Mouse (Mus musculus): Measurements from ENCODE around the gene Tmem178b. TPM values are rescaled to one million over a fixed set of nuclear protein-coding genes. Genes with fewer than 3 reads are reported as not detected.

Tmem178b gene
- polyA plus RNA-seq, 1 experiment = 0.37 TPM

- no peak for TF ChIP-seq POLR2A (IDR thresholded peaks at IDR 0.05; ENCODE audit: borderline replicate concordance, extremely low read depth, low read depth, low read length)
- TF ChIP-seq CTCF (IDR thresholded peaks at IDR 0.05; ENCODE audit: insufficient read depth, low read length) = no peak
- 53% methylated on average over 2 of the region's 2 CpGs for WGBS
- H3K4me1 ChIP-seq (ENCODE audit: control insufficient read depth, insufficient read depth, low read length) = no peaks in the 10 kb centered on the region
- H3K4me3 ChIP-seq (replicated peaks; ENCODE audit: extremely low read depth, low read depth, low read length) = no peak overlapping the region
- no peak for DNase-seq
These were observed 367.6 kb downstream of the Tmem178b start for GRCm38 (mm10) chr6:40240671-40241070.

- TF ChIP-seq CTCF (IDR thresholded peaks at IDR 0.05; ENCODE audit: insufficient read depth, low read length) = no peak
- DNase-seq = no peak
- Histone ChIP-seq H3K4me1 (ENCODE audit: control insufficient read depth, insufficient read depth, low read length) (no peaks in the 10 kb centered on the region), H3K4me3 (replicated peaks; ENCODE audit: extremely low read depth, low read depth, low read length) (no peak overlapping the region)
- 93% methylated on average over 17 of the region's 17 CpGs for WGBS
These were observed 374.4 kb downstream of the Tmem178b start for GRCm38 (mm10) chr6:40247398-40247946.

DNA sequence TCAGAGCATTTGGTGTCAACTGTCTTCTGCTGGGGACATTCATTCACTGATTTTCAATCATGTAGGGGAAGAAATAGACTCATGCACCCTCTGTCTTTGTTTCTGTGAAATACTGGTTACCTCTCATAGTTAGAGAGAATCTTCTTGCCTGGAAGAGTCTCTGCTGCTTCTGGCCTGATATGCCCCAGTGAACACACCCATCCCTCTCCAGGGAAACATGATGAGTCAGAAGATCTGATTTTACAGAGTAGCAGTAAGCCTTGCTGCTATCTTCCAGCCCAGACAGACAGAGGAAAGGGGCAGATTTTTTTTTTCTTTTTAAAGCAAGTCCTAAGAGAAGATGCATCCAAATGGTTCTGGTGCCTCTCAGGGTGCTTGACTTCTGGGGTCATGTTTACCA, 376.9 kb downstream of the Tmem178b start:
- TF ChIP-seq CTCF (IDR thresholded peaks at IDR 0.05; ENCODE audit: insufficient read depth, low read length) = no peak
- TF ChIP-seq POLR2A (IDR thresholded peaks at IDR 0.05; ENCODE audit: borderline replicate concordance, extremely low read depth, low read depth, low read length) = no peak
- no peak for DNase-seq
- Histone ChIP-seq H3K4me3 (replicated peaks; ENCODE audit: extremely low read depth, low read depth, low read length) (no peak overlapping the region), H3K4me1 (ENCODE audit: control insufficient read depth, insufficient read depth, low read length) (no peaks in the 10 kb centered on the region)

DNA sequence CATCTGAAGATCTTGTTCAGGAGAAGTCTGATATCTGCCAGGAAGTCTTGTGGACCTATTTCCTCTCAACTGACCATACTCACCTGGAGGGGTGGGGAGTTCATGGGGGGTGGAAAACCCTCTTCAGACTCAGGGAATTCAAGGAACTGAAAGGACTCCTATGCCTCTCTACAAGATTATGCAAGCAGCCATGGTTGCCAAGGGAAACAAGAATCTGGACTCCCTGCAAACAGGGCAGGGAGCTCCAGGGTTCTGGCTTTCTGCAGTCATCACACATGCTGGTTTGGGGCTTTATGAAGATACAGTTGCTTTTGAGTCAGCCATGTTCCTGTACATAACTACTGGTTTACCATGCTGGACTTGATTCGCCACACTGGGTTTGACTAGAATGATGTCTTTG, 390.6 kb downstream of the Tmem178b start:
- no peak overlapping the region for H3K4me3 ChIP-seq (replicated peaks; ENCODE audit: extremely low read depth, low read depth, low read length)
- no peaks in the 10 kb centered on the region for H3K4me1 ChIP-seq (ENCODE audit: control insufficient read depth, insufficient read depth, low read length)
- TF ChIP-seq CTCF (IDR thresholded peaks at IDR 0.05; ENCODE audit: insufficient read depth, low read length) = no peak
- no peak for DNase-seq
- 97% methylated on average over 1 of the region's 1 CpGs for WGBS

DNA sequence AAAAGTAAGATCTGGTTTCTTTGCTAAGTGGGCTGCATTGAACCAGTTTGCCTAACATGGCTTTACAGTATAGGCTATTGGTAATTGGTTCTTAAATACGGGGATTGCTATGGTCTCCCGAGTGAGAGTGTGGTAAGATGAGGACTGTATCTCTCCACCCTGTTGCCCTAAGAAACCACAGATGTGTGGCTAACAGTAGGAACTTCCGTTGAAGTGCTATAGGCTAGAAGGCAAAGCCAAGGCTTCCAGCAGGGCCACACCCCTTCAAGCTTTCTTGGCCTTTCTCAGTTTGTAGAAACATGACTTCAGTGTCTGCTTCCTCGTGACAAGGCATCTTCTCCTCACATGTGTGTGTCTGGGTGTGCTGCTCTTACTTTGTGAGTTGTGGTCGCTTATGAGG, 427.6 kb downstream of the Tmem178b start:
- no peak for DNase-seq
- no peak for TF ChIP-seq POLR2A (IDR thresholded peaks at IDR 0.05; ENCODE audit: borderline replicate concordance, extremely low read depth, low read depth, low read length)
- no peak for TF ChIP-seq CTCF (IDR thresholded peaks at IDR 0.05; ENCODE audit: insufficient read depth, low read length)
- no peak overlapping the region for H3K4me3 ChIP-seq (replicated peaks; ENCODE audit: extremely low read depth, low read depth, low read length)
- H3K4me1 ChIP-seq (ENCODE audit: control insufficient read depth, insufficient read depth, low read length) = no peaks in the 10 kb centered on the region; the same call in 1 of the 2 replicates
- 63% methylated on average over 5 of the region's 5 CpGs for WGBS

- no peaks in the 10 kb centered on the region; the same call in 1 of the 2 replicates for H3K4me1 ChIP-seq (ENCODE audit: control insufficient read depth, insufficient read depth, low read length)
- H3K4me3 ChIP-seq (replicated peaks; ENCODE audit: extremely low read depth, low read depth, low read length) = no peak overlapping the region
- DNase-seq = peak; percentile 14
- 12% methylated on average over 6 of the region's 6 CpGs for WGBS
- TF ChIP-seq POLR2A (IDR thresholded peaks at IDR 0.05; ENCODE audit: borderline replicate concordance, extremely low read depth, low read depth, low read length) (no peak), CTCF (IDR thresholded peaks at IDR 0.05; ENCODE audit: insufficient read depth, low read length) (no peak)
These were observed 430.3 kb downstream of the Tmem178b start for GRCm38 (mm10) chr6:40303379-40303778.

Other genes starting within 250 kb of the Tmem178b start
- gene Braf, start 147.8 kb upstream of the Tmem178b start, polyA plus RNA-seq (2012; rRNA removed) = 7.7 and 14.6 TPM in 2 replicates
- 34.2 and 73.7 TPM in 2 replicates for gene Mrps33, start 62.3 kb upstream of the Tmem178b start, polyA plus RNA-seq (2012; rRNA removed)